Mouse (Mus musculus) liver, adult (tissue): ENCODE data around the gene Arhgef38.

ENCODE experiments used
- GATA4 ChIP-seq: IDR thresholded peaks from 2 replicates; pipeline ENCODE4 v1.6.1; 2014; ENCODE audit warnings: mild to moderate bottlenecking, low read length; ENCODE audit not compliant: insufficient replicate concordance

Arhgef38 gene

DNA sequence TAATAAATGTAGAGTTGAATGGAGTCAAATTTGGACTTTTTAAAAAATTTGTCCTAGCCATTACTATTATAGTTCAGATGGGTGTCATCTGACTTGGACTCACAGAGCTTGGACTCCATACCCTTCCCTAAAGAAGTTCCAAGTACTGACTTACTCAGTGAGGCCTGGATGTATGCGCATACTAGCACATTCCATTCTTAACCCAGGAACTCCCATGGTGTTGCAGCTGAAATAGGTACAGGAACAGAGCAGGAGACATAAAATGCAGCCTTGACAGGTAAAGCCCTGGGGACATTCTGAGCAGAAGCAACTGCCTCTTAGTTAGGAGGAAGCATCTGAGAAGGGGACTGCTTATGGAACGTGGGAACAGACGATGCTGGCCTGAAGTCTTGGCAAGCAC, 45.8 kb downstream of the Arhgef38 start:
- no peak for TF ChIP-seq GATA4

DNA sequence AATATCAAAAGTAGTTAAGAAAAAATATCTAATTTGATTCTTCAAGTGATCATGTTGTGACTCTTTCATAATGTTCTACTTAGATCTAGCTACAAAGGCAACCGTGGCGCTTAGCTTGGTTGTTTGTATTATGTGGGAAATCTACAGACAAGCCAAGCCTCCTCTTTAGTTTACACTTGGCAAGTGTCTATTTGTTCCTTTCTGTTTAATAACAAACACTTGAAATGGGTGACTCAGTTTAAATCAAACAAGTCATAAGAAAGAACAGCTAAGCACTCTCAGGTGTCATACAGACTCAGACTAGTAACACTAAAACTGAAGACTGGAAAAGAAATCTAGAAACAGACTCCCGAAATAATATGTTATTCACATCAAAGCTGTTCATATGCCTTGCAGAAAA, 47.2 kb downstream of the Arhgef38 start:
- TF ChIP-seq GATA4: no peak

DNA sequence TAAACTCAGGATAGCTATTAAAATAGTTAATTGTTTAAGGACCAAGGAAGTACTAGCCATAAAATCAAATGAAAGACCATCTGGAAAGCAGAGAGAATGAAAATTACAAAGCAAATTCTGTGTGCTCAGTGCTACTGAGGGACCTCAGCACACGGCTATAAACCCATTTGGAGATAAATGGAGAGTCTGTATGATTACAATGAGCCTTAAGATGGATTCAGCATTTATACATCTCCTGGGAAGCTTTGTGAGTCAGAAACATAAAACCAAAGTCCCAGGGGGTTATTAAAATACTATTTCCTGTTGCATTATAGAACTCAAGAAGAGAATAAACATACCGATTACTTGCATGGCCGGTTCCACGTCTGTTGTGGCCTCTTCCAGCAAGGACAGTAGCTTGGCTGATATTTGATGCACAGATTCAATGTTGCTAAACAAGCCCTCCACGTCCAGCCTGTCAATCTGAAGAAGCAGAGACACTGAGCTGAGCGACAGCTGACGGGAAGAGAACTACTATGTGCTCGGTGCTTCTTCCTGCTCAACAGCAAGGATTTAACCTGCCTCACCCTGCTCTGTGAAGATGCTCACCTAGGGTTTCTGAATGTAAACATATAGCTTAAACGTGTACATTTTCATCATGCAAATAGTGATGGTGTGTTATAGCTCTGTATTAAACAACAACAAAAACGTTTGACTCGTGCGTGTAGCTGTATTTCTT, 58.6 kb downstream of the Arhgef38 start:
- no peak for TF ChIP-seq GATA4

DNA sequence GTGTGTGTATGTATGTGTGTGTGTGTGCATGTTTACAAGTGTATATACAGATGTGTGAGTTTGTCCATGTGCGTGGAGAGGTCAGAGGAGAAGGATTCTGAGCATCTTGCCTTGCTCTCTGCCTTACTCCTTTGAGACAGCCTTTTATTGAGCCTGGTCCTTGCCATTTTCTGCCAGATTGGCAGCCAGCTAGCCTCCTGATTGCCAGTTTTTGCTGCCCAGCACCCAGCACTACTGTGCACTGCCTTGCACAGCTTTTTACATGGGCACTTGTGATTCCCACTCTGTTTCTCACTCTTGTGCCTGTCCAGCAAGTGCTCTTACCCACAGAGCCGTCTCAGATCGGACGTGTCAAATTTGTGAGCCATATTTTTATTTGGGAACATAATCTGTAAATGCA, 62.5 kb downstream of the Arhgef38 start:
- TF ChIP-seq GATA4: no peak

DNA sequence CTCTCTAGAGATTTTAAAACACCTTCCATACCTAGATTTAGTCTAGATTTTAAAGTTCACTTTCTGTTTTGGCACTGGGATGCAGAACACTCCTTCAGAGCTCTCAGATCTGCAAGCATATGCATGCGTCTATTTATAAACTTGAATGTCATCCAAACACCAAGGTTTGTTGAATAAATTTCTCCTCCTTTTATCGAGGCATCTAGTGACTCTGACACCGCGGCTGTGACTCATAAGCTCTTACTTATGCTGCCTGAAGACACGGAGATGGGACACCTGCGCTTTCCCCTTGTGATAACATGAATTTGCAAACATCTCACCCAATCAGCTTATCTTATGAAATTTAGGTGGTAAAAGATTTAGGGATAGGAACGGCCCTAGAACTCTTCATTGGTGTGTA, 65.0 kb downstream of the Arhgef38 start:
- no peak for TF ChIP-seq GATA4

DNA sequence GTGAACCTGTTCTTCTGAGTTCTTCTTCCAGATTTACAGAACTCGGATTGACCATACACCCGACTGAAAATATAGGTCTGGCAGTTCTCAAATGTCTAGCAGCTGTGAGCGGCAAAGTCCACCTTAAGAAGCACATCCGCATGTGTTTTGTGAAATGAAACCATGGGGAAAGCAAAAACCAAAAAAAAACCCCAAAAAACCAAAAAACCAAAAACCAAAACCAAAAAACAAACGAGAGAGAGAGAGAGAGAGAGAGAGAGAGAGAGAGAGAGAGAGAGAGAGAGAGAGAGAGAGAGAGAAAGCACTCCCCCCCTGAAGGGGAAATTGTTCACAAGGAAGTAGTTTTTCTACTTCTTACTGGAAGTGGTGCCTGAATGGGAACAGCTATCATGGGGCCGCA, 67.2 kb downstream of the Arhgef38 start:
- no peak for TF ChIP-seq GATA4

DNA sequence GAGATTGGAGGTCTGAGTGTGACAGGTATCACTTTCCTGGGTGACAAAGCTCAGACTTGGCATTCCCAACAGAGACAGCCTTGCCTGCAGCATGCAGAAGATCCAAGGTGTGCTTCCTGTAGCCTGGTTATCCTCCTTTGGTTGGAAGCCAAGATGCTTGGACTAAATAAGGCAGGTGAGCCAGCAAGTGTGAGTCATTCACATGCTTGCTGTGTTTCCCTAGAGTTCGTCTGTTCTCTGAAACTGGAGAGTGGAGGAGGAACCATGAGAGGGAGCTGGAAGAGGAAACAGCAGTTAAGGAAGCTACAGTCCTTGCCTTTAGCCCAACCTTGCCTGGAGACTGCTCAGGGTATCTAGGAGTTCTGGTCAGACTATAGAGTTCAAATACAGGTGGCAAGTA, 69.6 kb downstream of the Arhgef38 start:
- no peak for TF ChIP-seq GATA4

DNA sequence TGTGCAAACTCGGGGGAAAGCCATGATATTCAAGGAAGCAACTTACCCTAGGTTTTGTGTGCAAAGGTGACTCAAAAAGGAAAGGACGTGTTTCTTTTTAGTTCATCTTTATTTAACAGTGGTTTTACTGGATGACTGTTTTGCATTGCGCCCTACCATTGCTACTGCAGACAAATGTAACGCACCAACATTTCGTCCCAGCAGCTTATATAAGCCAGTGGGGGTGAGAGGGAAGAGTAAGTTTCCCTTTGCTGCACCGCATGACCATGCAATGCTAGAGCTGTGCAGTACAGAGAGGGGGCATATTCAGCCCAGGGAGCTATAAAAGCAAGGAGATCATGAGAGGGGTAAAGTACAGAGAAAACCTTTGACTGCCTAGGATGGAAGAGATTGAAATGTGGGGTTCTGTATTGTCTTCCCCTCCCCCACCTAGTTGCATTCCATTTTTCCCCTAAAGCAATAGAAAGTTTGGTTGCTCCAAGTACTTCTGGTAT, 70.8 kb downstream of the Arhgef38 start:
- no peak for TF ChIP-seq GATA4

DNA sequence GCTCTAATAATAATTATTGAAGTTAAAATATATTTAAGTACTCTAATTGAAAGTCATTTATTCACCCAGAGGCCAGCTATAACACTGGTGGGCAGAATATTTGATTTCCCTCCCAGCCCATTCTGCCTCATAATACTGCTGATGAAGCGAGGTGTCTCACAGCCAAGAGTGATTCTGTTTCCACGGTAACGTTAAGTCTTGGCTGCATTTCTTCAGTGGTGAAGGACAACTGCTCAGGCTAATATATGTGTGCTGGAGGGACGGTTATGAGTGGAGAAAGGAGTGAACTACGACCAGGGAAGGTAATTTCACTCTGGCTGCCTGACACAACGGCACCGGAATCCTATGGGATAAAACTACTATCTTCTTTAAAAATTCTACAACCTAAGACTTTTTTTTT, 71.6 kb downstream of the Arhgef38 start:
- no peak for TF ChIP-seq GATA4

DNA sequence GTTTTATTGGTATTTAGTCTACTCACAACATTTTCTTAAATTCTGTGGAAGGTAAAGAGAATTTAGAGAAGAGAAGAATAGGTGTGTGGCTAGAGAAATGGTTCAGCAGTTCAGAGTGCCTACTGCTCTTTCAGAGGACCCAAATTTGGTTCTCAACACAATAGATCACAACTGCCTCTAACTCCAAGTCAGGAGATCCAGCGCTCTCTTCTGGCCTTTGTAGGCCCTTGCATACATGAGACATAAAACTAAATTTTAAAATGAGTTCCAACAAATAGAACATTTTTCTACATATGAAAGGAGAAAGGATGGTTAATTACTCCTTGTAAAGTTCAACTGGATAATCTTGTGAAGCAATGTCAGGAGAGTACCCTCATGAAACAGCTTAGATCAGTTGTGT, 73.3 kb downstream of the Arhgef38 start:
- no peak for TF ChIP-seq GATA4

DNA sequence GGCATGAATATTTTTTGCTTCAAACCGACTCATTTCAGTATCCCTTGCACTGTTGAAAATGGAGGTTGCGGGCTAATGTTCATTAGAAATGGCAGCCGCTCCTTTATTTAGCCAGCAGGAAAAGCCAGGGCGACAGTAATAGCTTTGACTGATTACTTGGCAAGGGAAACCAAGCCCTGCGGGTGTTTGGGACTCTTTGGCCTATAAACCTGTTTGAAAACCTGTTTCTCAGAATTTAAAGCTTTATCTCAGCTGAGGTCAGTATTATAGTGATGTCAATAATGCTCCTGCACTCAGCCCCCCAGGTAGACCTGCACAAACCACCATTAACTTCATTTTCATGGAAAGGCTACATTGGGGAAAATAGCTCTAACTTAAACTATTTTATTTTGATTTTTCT, 76.5 kb downstream of the Arhgef38 start:
- no peak for TF ChIP-seq GATA4

DNA sequence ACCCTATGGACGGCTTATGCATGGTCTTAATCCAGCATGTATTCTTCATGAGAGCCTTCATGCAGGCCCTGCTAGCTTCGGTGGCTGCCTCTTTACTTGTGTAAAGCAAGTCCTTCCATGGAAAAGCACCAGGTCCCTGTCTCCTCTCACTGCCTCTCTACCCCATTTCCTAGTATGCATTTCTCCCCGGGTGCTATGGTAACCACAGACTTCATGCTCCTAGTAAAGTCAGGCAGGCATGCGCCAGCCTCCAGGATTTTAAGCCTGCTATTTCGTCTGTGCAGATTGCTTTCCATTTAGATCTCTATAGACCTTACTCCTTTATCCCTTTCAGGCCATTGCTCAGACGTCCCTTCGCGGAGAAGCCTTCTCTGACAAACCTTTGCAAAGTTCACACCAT, 80.1 kb downstream of the Arhgef38 start:
- TF ChIP-seq GATA4: no peak

DNA sequence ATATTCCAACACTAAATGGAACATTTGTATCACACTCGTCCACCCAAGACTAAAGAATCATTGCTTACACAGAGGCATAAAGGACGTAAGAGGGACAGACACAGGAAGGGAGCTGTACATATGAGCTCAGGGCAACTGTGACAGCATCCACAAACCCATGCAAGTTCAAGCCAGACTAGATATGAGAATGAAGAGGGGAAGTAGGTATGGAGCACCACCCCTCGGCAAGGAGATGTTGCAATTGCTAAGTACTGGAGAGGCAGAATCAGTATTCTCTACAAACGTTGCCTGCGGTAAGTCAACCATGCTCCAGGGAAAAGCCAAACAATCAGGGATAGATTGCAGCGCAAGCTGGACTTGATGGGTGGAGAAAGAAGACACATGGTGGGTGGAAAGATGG, 81.1 kb downstream of the Arhgef38 start:
- TF ChIP-seq GATA4: no peak

DNA sequence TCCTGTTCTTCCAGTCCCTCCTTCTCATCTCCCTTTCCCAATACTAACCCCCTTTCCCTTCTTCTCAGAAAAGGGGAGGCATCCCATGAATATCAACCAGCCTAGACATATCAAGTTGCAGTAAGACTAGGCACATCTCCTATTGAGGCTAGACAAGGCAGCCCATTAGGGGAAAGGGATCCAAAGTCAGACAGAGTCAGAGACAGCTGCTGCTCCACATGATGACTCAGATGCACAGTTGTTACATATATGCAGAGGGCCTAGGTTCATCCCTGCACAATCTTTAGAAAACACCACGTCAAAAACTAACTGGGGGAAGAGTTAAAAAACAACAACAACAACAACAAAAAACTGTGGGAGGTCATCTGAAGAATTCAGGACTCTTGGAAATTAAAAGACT, 81.9 kb downstream of the Arhgef38 start:
- TF ChIP-seq GATA4: no peak

DNA sequence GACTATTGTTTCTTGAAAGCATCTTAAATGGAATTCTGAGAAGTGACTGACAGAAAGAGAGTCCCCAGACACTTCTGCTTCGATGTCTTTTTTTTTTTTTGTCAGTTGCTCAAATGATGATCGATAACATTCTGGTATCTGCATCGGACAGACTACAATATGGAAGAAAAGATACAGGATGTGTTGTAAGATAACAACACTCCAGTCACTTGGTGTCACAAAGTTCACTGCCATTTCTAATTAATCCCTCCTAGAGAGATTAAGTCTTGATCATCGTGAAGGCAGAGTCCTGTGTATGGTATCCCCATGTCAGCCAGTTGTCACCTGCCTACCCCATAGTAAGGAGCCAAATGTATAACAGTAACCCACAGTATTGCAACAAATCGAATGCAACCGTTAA, 83.1 kb downstream of the Arhgef38 start:
- TF ChIP-seq GATA4: no peak

DNA sequence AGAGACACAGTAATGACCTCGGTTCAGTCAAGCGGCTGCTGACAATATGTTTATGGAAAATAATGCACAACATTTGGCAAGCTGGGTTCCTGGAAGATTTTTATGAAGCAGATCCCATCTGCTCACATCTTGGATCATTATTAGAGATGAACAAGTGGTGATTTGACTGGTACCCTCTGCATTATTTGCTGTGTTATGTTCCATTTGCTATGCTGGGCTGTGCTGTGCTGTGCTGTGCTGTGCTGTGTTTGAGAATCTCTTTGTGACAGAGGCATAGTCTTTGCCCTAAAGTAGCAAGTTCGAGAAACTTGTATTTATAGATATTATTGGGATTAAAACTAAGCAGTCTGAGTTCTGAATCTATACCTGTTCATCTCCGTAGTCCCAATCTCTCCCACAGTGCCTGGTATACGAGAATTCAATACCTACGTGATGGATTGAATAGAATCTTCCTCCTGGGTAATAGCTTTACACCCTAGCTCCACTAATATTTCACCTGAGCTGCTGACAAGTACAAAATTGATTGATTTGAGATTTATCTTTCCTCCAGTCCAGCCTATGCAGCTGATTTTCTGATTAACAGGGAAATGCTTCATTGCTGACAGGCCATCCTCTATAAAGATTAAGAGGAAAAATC, 90.1 kb downstream of the Arhgef38 start:
- TF ChIP-seq GATA4: no peak

DNA sequence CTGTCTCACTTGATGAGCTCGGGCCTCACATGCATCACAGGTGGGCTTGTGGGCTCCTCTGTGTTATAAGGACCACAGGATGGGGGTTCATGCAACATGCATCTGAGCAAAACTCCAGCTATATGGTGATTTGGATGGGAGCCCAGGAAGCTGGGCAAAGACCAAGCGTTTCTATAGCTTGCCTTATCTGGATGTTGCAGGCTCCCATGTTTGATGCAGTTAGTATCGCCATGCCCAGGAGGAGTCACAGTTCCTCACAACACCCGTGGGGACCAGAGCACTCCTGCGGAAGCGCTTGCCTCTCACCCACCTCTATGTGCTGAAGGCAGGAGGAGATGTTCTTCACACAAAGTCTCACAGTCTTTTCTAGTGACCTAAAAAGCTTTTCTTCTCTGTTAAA, 92.9 kb downstream of the Arhgef38 start:
- no peak for TF ChIP-seq GATA4
